Mouse (Mus musculus) monocyte, adult 5-6 weeks (primary cell): Measurements from ENCODE around the gene Gramd4. TPM values are rescaled to one million over a fixed set of nuclear protein-coding genes. Genes with fewer than 3 reads are reported as not detected.

Experiments used
- ATAC-seq: fragments of 153-309, 156-312 bp; replicated peaks from 2 replicates; pipeline ENCODE4 v1.8.0; 2017; ENCODE audit warnings: mild to moderate bottlenecking; ENCODE audit not compliant: low TSS enrichment, insufficient number of reproducible peaks, severe bottlenecking, poor library complexity, low FRiP score
- total RNA-seq: library from RNA; stranded (forward); fragments of 200-1000, 200-491, 200-594 nt; gene quantifications from 3 replicates; pipeline ENCODE4 v1.2.3, GENCODE M21; 2017

Gene Gramd4
- total RNA-seq, 1 experiment from 2014 or later: 112 TPM

GRCm38 (mm10) chr15:86104401-86105344 is 47.2 kb downstream of the Gramd4 start:
- ATAC-seq: no peak

GRCm38 (mm10) chr15:86105345-86105697 is 47.8 kb downstream of the Gramd4 start:
- ATAC-seq: no peak

GRCm38 (mm10) chr15:86105751-86106150 is 48.3 kb downstream of the Gramd4 start:
- ATAC-seq: no peak

- no peak for ATAC-seq
Measured at GRCm38 (mm10) chr15:86107831-86108471, 50.5 kb downstream of the Gramd4 start.

GRCm38 (mm10) chr15:86109245-86109644 is 51.8 kb downstream of the Gramd4 start:
- no peak for ATAC-seq

GRCm38 (mm10) chr15:86109650-86110211 is 52.2 kb downstream of the Gramd4 start:
- ATAC-seq: no peak

- no peak for ATAC-seq
Measured at GRCm38 (mm10) chr15:86110361-86111103, 53.0 kb downstream of the Gramd4 start.

- ATAC-seq: no peak
Measured at GRCm38 (mm10) chr15:86112707-86113341, 55.3 kb downstream of the Gramd4 start.

- no peak for ATAC-seq
Measured at GRCm38 (mm10) chr15:86113342-86113710, 55.8 kb downstream of the Gramd4 start.

- ATAC-seq: no peak
Measured at GRCm38 (mm10) chr15:86116421-86116820, 58.9 kb downstream of the Gramd4 start.

GRCm38 (mm10) chr15:86117115-86118100 is 59.9 kb downstream of the Gramd4 start:
- no peak for ATAC-seq

GRCm38 (mm10) chr15:86119186-86119585 is 61.7 kb downstream of the Gramd4 start:
- no peak for ATAC-seq

GRCm38 (mm10) chr15:86122261-86122949 is 64.9 kb downstream of the Gramd4 start:
- no peak for ATAC-seq

GRCm38 (mm10) chr15:86123409-86123808 is 65.9 kb downstream of the Gramd4 start:
- no peak for ATAC-seq

GRCm38 (mm10) chr15:86124359-86124758 is 66.9 kb downstream of the Gramd4 start:
- no peak for ATAC-seq

GRCm38 (mm10) chr15:86129036-86129435 is 71.5 kb downstream of the Gramd4 start:
- ATAC-seq: no peak

- ATAC-seq: no peak
Measured at GRCm38 (mm10) chr15:86130657-86131056, 73.2 kb downstream of the Gramd4 start.
